Mouse (Mus musculus) frontal cortex, adult (tissue): ENCODE results near the gene Hoxb13.

Experiments
- ATAC-seq: cut with Nextera tagmentation; 2 replicates; pipeline ENCODE4 v1.9.2; 2017; ENCODE audit warnings: mild to moderate bottlenecking, moderate library complexity, mixed read lengths; ENCODE audit not compliant: low TSS enrichment

The Hoxb13 gene

GRCm38 (mm10) chr11:96193521-96194400 lies at the start of gene Hoxb13:
TSS of gene Hoxb13 (plus strand) at chr11:96194316.
- no peak for ATAC-seq

- ATAC-seq, result peak; percentile 74; the same call in 1 of the 2 replicates
Observed at GRCm38 (mm10) chr11:96145622-96146270, 48.4 kb upstream of the Hoxb13 start.

- no peak for ATAC-seq
Observed at GRCm38 (mm10) chr11:96147471-96147870, 46.6 kb upstream of the Hoxb13 start.

- no peak for ATAC-seq
Observed at GRCm38 (mm10) chr11:96164769-96165168, 29.3 kb upstream of the Hoxb13 start.

- no peak for ATAC-seq
Observed at GRCm38 (mm10) chr11:96168125-96168524, 26.0 kb upstream of the Hoxb13 start.

- ATAC-seq, result no peak
Observed at GRCm38 (mm10) chr11:96169016-96169415, 25.1 kb upstream of the Hoxb13 start.

GRCm38 (mm10) chr11:96170711-96171379 lies 23.3 kb upstream of the Hoxb13 start:
- ATAC-seq, result no peak

GRCm38 (mm10) chr11:96171601-96172000 lies 22.5 kb upstream of the Hoxb13 start:
- no peak for ATAC-seq

- ATAC-seq, result no peak
Observed at GRCm38 (mm10) chr11:96172511-96173287, 21.4 kb upstream of the Hoxb13 start.

GRCm38 (mm10) chr11:96173288-96173840 lies 20.8 kb upstream of the Hoxb13 start:
- no peak for ATAC-seq

- no peak for ATAC-seq
Observed at GRCm38 (mm10) chr11:96174881-96175280, 19.2 kb upstream of the Hoxb13 start.

GRCm38 (mm10) chr11:96175511-96175910 lies 18.6 kb upstream of the Hoxb13 start:
- no peak for ATAC-seq

- ATAC-seq, result no peak
Observed at GRCm38 (mm10) chr11:96175951-96176530, 18.1 kb upstream of the Hoxb13 start.

- ATAC-seq, result no peak
Observed at GRCm38 (mm10) chr11:96176841-96177240, 17.3 kb upstream of the Hoxb13 start.

- ATAC-seq, result no peak
Observed at GRCm38 (mm10) chr11:96177546-96178174, 16.5 kb upstream of the Hoxb13 start.

- ATAC-seq, result no peak
Observed at GRCm38 (mm10) chr11:96178356-96178755, 15.8 kb upstream of the Hoxb13 start.

GRCm38 (mm10) chr11:96178911-96179503 lies 15.1 kb upstream of the Hoxb13 start:
- no peak for ATAC-seq

GRCm38 (mm10) chr11:96181061-96181460 lies 13.1 kb upstream of the Hoxb13 start:
- ATAC-seq, result no peak

GRCm38 (mm10) chr11:96184233-96184632 lies 9.9 kb upstream of the Hoxb13 start:
- ATAC-seq, result no peak

- no peak for ATAC-seq
Observed at GRCm38 (mm10) chr11:96187321-96187720, 6.8 kb upstream of the Hoxb13 start.
